Mouse (Mus musculus) forebrain, embryonic 10.5 days (tissue): ENCODE data around the gene Hoxa10. TPM values are rescaled to one million over a fixed set of nuclear protein-coding genes. Genes with fewer than 3 reads are reported as not detected.
A peak's percentile ranks its signal among the peaks of the same experiment; 100 is the strongest.

Source experiments
- DNase-seq: peaks from one replicate; pipeline ENCODE4 v3.0.0-alpha.2; 2017; ENCODE audit warnings: low spot score; ENCODE audit errors: extremely low spot score
- H3K27ac ChIP-seq: fragments of 300-500 bp; sonication (generic); 2 replicates; pipeline ENCODE4 v1.5.1; 2016; ENCODE audit warnings: mild to moderate bottlenecking
- H3K27me3 ChIP-seq: fragments of 300-500 bp; sonication (generic); 2 replicates; pipeline ENCODE4 v1.6.1; 2016; ENCODE audit warnings: mild to moderate bottlenecking; ENCODE audit not compliant: poor library complexity, severe bottlenecking
- H3K36me3 ChIP-seq: fragments of 300-500 bp; sonication (generic); replicated peaks from 2 replicates; pipeline ENCODE4 v1.6.1; 2016; ENCODE audit warnings: mild to moderate bottlenecking, moderate library complexity
- H3K4me1 ChIP-seq: fragments of 300-500 bp; sonication (generic); 2 replicates; pipeline ENCODE4 v1.6.1; 2016
- H3K4me3 ChIP-seq: fragments of 300-500 bp; sonication (generic); 2 replicates; pipeline ENCODE4 v1.5.1; 2016; ENCODE audit warnings: mild to moderate bottlenecking, moderate library complexity
- H3K9me3 ChIP-seq: fragments of 300-500 bp; sonication (generic); 2 replicates; pipeline ENCODE4 v1.6.1; 2016; ENCODE audit warnings: mild to moderate bottlenecking, moderate library complexity
- WGBS: fragments of 180-500 bp; shearing (Covaris S2); methylation state at CpG from one replicate; pipeline ENCODE4 v1.1.7; 2016; 5-methylcytosine and 5-hydroxymethylcytosine counted together
- polyA plus RNA-seq: library from polyadenylated mRNA; unstranded; fragments of >200 nt; fragmentation: Nextera tagmentation; extraction: Ambion mirVana; gene quantifications from 2 replicates; pipeline ENCODE4 v1.2.1, GENCODE M21; 2016

The Hoxa10 gene
- polyA plus RNA-seq, 1 experiment from 2014 or later: not detected

- DNase-seq: peak; percentile 57
- Histone ChIP-seq H3K27me3 (peaks cover 100% of the 10 kb centered on the region), H3K36me3 (no peaks in the 10 kb centered on the region), H3K27ac (no peak within 1 kb of the TSS), H3K4me1 (peaks cover 11% of the 10 kb centered on the region), H3K9me3 (no peaks in the 10 kb centered on the region), H3K4me3 (peak within 1 kb of the TSS; percentile 44)
- under 1% methylated on average over 45 of the region's 72 CpGs for WGBS
Measured at GRCm38 (mm10) chr6:52260654-52261575, 20.3 kb upstream of the Hoxa10 start, which contains the start of gene Hoxa13. Gene Hoxa13 (minus strand): TSS chr6:52260880.

- no peak overlapping the region for H3K27ac ChIP-seq
- no peaks in the 10 kb centered on the region for H3K9me3 ChIP-seq
- H3K4me1 ChIP-seq: peaks cover 11% of the 10 kb centered on the region
- H3K4me3 ChIP-seq: peak overlapping the region; percentile 23
- DNase-seq: peak; percentile 61
- no peaks in the 10 kb centered on the region for H3K36me3 ChIP-seq
- WGBS: under 1% methylated on average over 39 of the region's 39 CpGs
- H3K27me3 ChIP-seq: peaks cover 100% of the 10 kb centered on the region
Measured at GRCm38 (mm10) chr6:52259811-52260261, 19.2 kb upstream of the Hoxa10 start.

- peak; percentile 58 for DNase-seq
- Histone ChIP-seq H3K4me3 (no peak overlapping the region), H3K27ac (no peak overlapping the region), H3K36me3 (no peaks in the 10 kb centered on the region), H3K9me3 (no peaks in the 10 kb centered on the region), H3K4me1 (peaks cover 11% of the 10 kb centered on the region), H3K27me3 (peaks cover 100% of the 10 kb centered on the region)
- 1% methylated on average over 25 of the region's 25 CpGs for WGBS
Measured at GRCm38 (mm10) chr6:52259081-52259790, 18.6 kb upstream of the Hoxa10 start.

GRCm38 (mm10) chr6:52256956-52257355 is 16.3 kb upstream of the Hoxa10 start:
- WGBS: 0% methylated on average over 6 of the region's 6 CpGs
- H3K27ac ChIP-seq: no peak overlapping the region
- no peak overlapping the region for H3K4me3 ChIP-seq
- H3K4me1 ChIP-seq: peaks cover 16% of the 10 kb centered on the region
- no peaks in the 10 kb centered on the region for H3K9me3 ChIP-seq
- DNase-seq: peak; percentile 75
- peaks cover 100% of the 10 kb centered on the region for H3K27me3 ChIP-seq
- no peaks in the 10 kb centered on the region for H3K36me3 ChIP-seq

GRCm38 (mm10) chr6:52253511-52254500 is 13.2 kb upstream of the Hoxa10 start:
- Histone ChIP-seq H3K27ac (no peak overlapping the region), H3K27me3 (peaks cover 100% of the 10 kb centered on the region), H3K4me3 (0 out of 2 replicates have a peak overlapping the region, but pooled peaks have one; percentile 11), H3K4me1 (peaks cover 5% of the 10 kb centered on the region), H3K36me3 (no peaks in the 10 kb centered on the region), H3K9me3 (no peaks in the 10 kb centered on the region)
- DNase-seq: no peak
- under 1% methylated on average over 59 of the region's 59 CpGs for WGBS

- under 1% methylated on average over 35 of the region's 35 CpGs for WGBS
- DNase-seq: no peak
- no peak overlapping the region for H3K27ac ChIP-seq
- no peak overlapping the region for H3K4me3 ChIP-seq
- no peaks in the 10 kb centered on the region for H3K9me3 ChIP-seq
- no peaks in the 10 kb centered on the region for H3K36me3 ChIP-seq
- peaks cover 5% of the 10 kb centered on the region for H3K4me1 ChIP-seq
- peaks cover 100% of the 10 kb centered on the region for H3K27me3 ChIP-seq
Measured at GRCm38 (mm10) chr6:52252775-52253376, 12.2 kb upstream of the Hoxa10 start.

- H3K9me3 ChIP-seq: no peaks in the 10 kb centered on the region
- no peak for DNase-seq
- H3K27me3 ChIP-seq: peaks cover 100% of the 10 kb centered on the region
- H3K4me3 ChIP-seq: no peak overlapping the region
- under 1% methylated on average over 24 of the region's 24 CpGs for WGBS
- peaks cover 5% of the 10 kb centered on the region for H3K4me1 ChIP-seq
- H3K27ac ChIP-seq: no peak overlapping the region
- H3K36me3 ChIP-seq: no peaks in the 10 kb centered on the region
Measured at GRCm38 (mm10) chr6:52252016-52252774, 11.5 kb upstream of the Hoxa10 start.

GRCm38 (mm10) chr6:52251177-52251879 is 10.7 kb upstream of the Hoxa10 start:
- H3K27ac ChIP-seq: no peak overlapping the region
- H3K4me1 ChIP-seq: peaks cover 5% of the 10 kb centered on the region
- WGBS: 8% methylated on average over 7 of the region's 7 CpGs
- no peak for DNase-seq
- H3K9me3 ChIP-seq: no peaks in the 10 kb centered on the region
- no peaks in the 10 kb centered on the region for H3K36me3 ChIP-seq
- peaks cover 100% of the 10 kb centered on the region for H3K27me3 ChIP-seq
- no peak overlapping the region for H3K4me3 ChIP-seq

- Histone ChIP-seq H3K9me3 (no peaks in the 10 kb centered on the region), H3K36me3 (no peaks in the 10 kb centered on the region), H3K4me3 (no peak overlapping the region), H3K27me3 (peaks cover 100% of the 10 kb centered on the region), H3K4me1 (peaks cover 16% of the 10 kb centered on the region), H3K27ac (no peak overlapping the region)
- under 1% methylated on average over 4 of the region's 4 CpGs for WGBS
- no peak for DNase-seq
Measured at GRCm38 (mm10) chr6:52249826-52250225, 9.2 kb upstream of the Hoxa10 start.

- Histone ChIP-seq H3K27ac (no peak overlapping the region), H3K9me3 (no peaks in the 10 kb centered on the region), H3K4me1 (peaks cover 16% of the 10 kb centered on the region), H3K4me3 (no peak overlapping the region), H3K27me3 (peaks cover 100% of the 10 kb centered on the region), H3K36me3 (no peaks in the 10 kb centered on the region)
- whole genome bisulfite sequencing: under 1% methylated on average over 16 of the region's 16 CpGs
- DNase-seq: no peak
Measured at GRCm38 (mm10) chr6:52249415-52249738, 8.7 kb upstream of the Hoxa10 start.
